Mouse (Mus musculus): ENCODE measurements at regions not wholly inside any gene's neighbourhood (a gene's known extent, or its start where the extent isn't known, plus 50 kb on each side); places are given as distances from the start of the nearest gene placed in this dataset.

GRCm38 (mm10) chr6:31109604-31110003 lies 150.7 kb upstream of the Klf14 start:
- DNase-seq (ENCODE audit: low spot score) = no peak

- no peak for DNase-seq (ENCODE audit: low spot score)
These were observed 153.6 kb upstream of the Klf14 start for GRCm38 (mm10) chr6:31112293-31113077.

- no peak for DNase-seq (ENCODE audit: low spot score)
These were observed 154.9 kb upstream of the Klf14 start for GRCm38 (mm10) chr6:31113558-31114326.

GRCm38 (mm10) chr6:31114336-31115335 lies 155.8 kb upstream of the Klf14 start:
- peak; percentile 21 for DNase-seq (ENCODE audit: low spot score)

- DNase-seq (ENCODE audit: low spot score) = no peak
These were observed 156.7 kb upstream of the Klf14 start for GRCm38 (mm10) chr6:31115566-31115965.

GRCm38 (mm10) chr6:31116365-31116764 lies 157.5 kb upstream of the Klf14 start:
- no peak for DNase-seq (ENCODE audit: low spot score)

GRCm38 (mm10) chr6:31117666-31118065 lies 158.8 kb upstream of the Klf14 start:
- no peak for DNase-seq (ENCODE audit: low spot score)

- no peak for DNase-seq (ENCODE audit: low spot score)
These were observed 162.1 kb upstream of the Klf14 start for GRCm38 (mm10) chr6:31121008-31121407.

GRCm38 (mm10) chr6:31122895-31123294 lies 164.0 kb upstream of the Klf14 start:
- no peak for DNase-seq (ENCODE audit: low spot score)

- DNase-seq (ENCODE audit: low spot score) = no peak
These were observed 164.6 kb upstream of the Klf14 start for GRCm38 (mm10) chr6:31123342-31123990.

- DNase-seq (ENCODE audit: low spot score) = no peak
These were observed 165.2 kb upstream of the Klf14 start for GRCm38 (mm10) chr6:31124076-31124475.

GRCm38 (mm10) chr6:31124872-31125271 lies 166.0 kb upstream of the Klf14 start:
- no peak for DNase-seq (ENCODE audit: low spot score)

- peak; percentile 57 for DNase-seq (ENCODE audit: low spot score)
These were observed 166.6 kb upstream of the Klf14 start for GRCm38 (mm10) chr6:31125328-31126118.

GRCm38 (mm10) chr6:31126131-31126871 lies 167.4 kb upstream of the Klf14 start:
- peak; percentile 58 for DNase-seq (ENCODE audit: low spot score)

GRCm38 (mm10) chr6:31129170-31129569 lies 170.3 kb upstream of the Klf14 start:
- no peak for DNase-seq (ENCODE audit: low spot score)

GRCm38 (mm10) chr6:31129987-31130386 lies 171.1 kb upstream of the Klf14 start:
- DNase-seq (ENCODE audit: low spot score) = no peak

GRCm38 (mm10) chr6:31130522-31130921 lies 171.6 kb upstream of the Klf14 start:
- DNase-seq (ENCODE audit: low spot score) = no peak

- DNase-seq (ENCODE audit: low spot score) = no peak
These were observed 172.8 kb upstream of the Klf14 start for GRCm38 (mm10) chr6:31131716-31132115.

- DNase-seq (ENCODE audit: low spot score) = no peak
These were observed 173.7 kb upstream of the Klf14 start for GRCm38 (mm10) chr6:31132396-31133190.

Data from spleen, adult 12 weeks (tissue).